Mouse (Mus musculus): ENCODE measurements around the gene Pmf1. TPM values are rescaled to one million over a fixed set of nuclear protein-coding genes. Genes with fewer than 3 reads are reported as not detected.

Pmf1 gene
- total RNA-seq, 2 experiments from 2014 or later = 5.1 to 6.2 TPM

DNA sequence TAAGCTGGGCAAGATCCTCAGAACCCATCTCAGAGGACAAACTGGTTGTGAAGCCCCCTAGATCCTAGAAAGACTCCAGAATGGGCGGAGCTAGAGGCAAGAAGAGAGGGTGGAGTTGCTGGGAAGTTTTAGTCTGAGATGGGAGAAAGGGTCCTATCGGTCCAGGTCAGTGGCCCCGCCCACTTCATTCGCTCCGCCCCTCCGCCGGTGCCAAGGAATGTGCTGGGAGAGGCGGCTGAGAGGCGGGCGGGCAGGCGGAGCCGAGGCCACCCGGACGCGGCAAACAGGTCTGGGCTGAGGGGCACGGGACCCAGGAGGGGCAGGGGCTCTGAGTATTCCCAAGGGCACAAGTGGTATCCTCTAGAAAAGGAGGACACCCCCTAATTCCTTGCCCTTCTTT lies 45.8 kb downstream of the Pmf1 start, which contains the start of gene Paqr6:
Gene Paqr6, plus strand, starts transcription at position 248 of the 400 bp plus-strand sequence.
- no peak for DNase-seq (ENCODE audit: low spot score in 2 of 2)
- intact Hi-C loops (cut with DNase I) = no loop called here

DNA sequence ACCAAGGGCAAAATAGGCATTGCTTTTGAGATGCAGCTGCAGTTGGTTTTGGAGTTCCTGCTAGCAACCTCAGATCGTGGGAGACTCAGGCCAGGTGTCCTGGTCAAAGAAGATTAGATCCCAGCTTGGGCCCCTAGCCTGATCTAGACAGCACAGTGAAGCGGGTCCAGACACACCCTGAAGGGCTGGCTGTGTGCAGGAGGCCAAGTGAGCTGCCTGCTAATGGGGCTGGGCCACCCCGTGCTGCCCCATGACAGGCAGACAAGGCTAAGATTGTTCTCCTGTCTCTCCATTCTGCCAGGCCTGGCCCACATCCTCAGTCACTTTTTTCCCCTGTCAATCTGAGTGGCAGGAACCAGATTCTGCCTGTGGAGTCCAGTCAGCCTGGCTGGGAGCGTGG lies 46.4 kb downstream of the Pmf1 start:
- intact Hi-C loops (cut with DNase I) = no loop called here
- DNase-seq (ENCODE audit: low spot score in 2 of 2) = peak in 1 of 2 experiments; percentile 55

DNA sequence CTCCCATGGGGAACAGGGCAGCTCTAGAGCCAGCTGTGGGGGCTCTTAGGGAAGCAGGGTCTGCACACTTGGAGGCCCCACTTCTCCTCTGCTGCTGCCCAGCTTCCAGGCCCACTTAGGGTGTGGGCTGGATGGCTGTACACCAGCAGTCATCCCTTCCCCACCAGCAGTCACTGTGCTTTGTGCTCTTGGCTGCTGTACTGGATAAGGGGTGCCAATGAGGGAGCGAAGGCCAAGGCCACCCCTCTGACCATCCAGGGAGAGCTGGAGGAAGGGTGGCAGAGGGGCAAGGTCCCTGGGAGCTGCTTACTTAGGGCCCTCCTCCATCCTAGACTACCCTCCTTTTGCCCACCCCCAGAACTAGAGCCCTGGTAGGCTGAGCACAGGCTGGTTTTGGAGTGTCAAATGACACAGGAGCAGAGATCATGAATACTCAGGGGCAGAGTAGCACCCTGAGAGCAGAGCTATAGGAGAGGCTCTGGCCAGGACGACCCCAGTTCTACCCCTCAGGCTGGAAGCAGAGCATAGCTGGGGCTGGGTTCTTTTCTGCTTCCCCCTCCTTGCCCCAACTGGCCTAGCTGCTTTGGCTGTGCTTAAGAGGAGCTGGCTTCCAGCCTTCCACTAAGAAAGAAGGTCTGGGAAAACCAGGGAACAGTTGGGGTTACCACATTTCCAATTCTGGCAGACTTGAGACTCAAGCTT lies 48.4 kb downstream of the Pmf1 start:
- intact Hi-C loops (cut with DNase I) = no loop called here
- DNase-seq (ENCODE audit: low spot score in 2 of 2) = peak in 1 of 2 experiments; percentile 36

DNA sequence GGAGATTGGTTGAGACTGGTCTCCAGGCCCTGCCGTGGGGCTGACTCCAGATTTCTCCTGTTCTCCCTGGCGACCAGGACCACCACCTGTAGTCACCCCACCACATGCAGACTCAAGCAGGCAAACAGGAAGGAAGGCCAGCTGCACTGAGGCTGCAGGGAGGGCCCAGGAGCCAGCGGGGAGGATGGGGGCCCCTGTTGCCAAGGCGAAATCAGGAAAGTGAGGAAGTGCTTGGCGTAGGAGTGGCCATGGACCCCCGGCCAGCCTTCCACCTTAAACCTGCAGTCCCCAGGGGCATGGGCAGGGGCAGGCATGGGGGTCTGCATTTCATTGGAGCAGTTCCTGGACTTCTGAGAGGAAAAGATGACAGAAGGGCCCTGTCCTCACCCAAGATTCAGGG lies 49.0 kb downstream of the Pmf1 start:
- DNase-seq (ENCODE audit: low spot score in 2 of 2) = no peak
- intact Hi-C loops (cut with DNase I) = no loop called here

DNA sequence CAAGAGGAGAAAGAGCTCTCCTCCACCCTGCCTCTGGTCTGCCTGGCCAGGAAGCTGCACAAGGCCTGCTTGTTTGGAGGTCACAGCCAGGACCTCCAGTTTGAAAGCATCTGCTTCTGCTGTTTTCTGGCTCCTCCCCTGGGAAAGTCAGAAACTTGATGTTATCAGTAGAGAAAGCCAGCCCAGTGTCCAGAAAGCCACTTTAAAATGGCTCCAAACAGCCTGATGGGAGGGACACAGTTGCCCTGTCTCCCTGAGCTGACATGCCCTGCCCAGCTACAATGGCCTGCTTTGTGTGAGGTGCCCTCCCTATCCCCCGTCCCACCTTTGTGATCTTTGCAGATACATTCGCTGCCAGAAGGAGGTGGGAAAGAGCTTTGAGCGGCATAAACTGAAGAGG lies 50.1 kb downstream of the Pmf1 start:
- DNase-seq (ENCODE audit: low spot score in 2 of 2) = no peak
- intact Hi-C loops (cut with DNase I) = no loop called here

DNA sequence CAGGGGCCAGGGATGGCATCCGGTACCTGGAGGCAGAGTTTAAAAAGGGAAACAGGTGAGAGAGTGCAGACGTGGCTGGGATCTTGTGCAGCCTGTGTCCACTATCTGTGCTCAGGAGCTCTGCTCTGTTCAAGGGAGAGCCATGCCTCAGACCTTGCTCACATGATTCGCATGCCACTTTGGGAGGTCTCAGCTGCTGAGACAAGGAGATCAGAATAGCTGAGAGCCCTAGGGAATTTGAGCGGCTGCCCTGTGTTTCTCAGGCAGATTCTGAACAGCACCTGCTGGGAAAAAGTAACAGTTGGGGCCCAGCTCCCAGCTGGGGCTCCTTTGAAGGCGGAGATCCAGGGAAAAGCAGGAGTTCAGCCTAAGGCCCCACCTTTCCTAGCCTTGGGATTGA lies 50.5 kb downstream of the Pmf1 start:
- intact Hi-C loops (cut with DNase I) = no loop called here
- DNase-seq (ENCODE audit: low spot score in 2 of 2) = no peak

DNA sequence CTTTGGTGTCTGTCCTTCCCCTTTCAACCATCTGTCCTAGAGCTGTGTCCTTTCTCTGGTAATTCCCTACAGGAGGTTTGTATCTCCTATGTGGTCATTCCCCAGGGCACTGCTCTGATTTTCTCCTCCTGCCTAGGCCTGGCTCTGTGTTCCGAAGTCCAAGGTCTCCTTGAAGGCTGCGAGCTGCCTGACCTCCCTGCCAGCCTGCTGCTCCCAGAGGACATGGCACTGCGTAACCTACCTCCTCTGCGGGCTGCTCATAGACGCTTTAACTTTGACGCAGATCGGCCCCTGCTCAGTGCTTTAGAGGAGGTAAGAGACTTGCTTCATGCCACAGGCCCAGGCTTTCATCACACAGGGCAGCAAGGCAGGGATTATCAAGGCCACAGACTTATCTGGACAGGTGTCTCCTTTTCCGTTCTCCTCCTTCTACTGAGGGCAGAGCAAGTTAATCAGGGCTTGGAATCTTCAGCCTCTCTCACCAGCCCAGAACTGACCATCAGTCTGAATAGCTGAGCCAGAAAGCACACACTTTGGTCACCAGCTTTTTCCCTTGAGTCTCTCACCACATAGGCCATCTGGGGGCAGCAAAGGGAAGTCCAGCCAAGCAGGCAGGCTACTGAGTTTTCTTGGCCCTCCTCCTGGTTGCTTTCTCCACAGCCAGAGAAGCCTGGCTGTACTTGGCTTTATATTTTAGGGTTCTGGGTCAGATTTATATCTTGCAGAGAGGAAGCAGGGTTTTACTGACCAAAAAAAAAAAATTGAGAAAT lies 55.5 kb downstream of the Pmf1 start:
- intact Hi-C loops (cut with DNase I) = no loop called here
- DNase-seq (ENCODE audit: low spot score in 2 of 2) = peak in 1 of 2 experiments; percentile 33

DNA sequence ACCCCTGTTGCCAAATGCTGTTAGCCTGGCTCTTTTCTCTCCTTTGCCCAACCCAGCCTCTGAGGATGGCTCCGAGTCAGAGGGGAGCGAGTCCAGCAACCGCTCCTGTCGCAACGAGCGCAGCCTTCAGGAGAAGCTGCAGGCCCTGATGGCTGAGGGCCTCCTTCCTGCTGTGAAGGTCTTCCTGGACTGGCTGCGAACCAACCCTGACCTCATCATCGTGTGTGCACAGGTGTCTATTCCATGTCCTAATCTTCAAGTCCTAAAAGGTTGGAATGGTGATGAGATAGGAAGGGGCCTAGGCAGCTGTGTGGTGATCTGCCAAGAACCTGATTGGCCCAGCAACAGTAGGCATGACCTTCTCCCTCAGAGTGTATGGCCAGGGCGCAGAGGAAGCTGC lies 57.2 kb downstream of the Pmf1 start:
- DNase-seq (ENCODE audit: low spot score in 2 of 2) = no peak
- intact Hi-C loops (cut with DNase I) = no loop called here

DNA sequence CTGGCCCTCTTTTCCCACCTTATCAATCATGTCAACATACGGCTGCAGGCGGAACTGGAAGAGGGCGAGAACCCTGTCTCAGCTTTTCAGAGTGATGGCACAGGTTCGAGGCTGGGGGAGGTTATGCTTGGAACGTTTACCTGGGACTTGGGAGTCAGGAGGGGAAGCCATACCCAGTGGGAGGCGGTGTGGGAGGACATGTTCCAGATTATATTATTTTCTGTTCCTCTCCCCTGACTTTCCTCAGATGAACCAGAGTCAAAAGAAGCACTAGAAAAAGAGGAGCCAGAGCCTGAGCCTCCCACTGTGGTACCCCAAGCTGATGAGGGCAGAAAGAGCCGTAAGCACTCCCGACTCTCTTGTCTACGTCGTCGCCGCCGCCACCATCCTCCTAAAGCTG lies 59.4 kb downstream of the Pmf1 start:
- intact Hi-C loops (cut with DNase I) = no loop called here
- DNase-seq (ENCODE audit: low spot score in 2 of 2) = no peak

Small RNAs within 50 kb of the gene (microRNA-seq; reads per million reads assigned to microRNA genes)
- gene Mir7011 = 0.99 to 1.0 reads per million in 2 experiments

Other genes with a start within 250 kb of the Pmf1 start
- not detected for gene Rhbg, start 155.6 kb downstream of the Pmf1 start, total RNA-seq (2021)
- under 1 TPM; 0.37 to 0.41 TPM for gene Gm38392, start 123.1 kb downstream of the Pmf1 start, total RNA-seq (2021)
- gene Tsacc, start 113.3 kb downstream of the Pmf1 start, total RNA-seq (2021) = 1 to 10 TPM; 3.5 to 3.7 TPM
- gene Cct3, start 113.2 kb downstream of the Pmf1 start, total RNA-seq (2021) = 100 to 1,000 TPM; 179 to 187 TPM
- gene Glmp, start 85.3 kb downstream of the Pmf1 start, total RNA-seq (2021) = 10 to 100 TPM; 91.0 to 91.4 TPM
- 1 to 10 TPM; 1.2 to 2.6 TPM for gene Tmem79, start 74.2 kb downstream of the Pmf1 start, total RNA-seq (2021)
- 10 to 100 TPM; 68.4 to 77.9 TPM for gene Smg5, start 74.1 kb downstream of the Pmf1 start, total RNA-seq (2021)
- 1 to 10 TPM; 4.9 to 5.2 TPM for gene Paqr6, start 45.7 kb downstream of the Pmf1 start, total RNA-seq (2021)
- 1 to 10 TPM; 1.0 to 1.1 TPM for gene Bglap3, start 37.6 kb downstream of the Pmf1 start, total RNA-seq (2021)
- gene Bglap2, start 31.6 kb downstream of the Pmf1 start, total RNA-seq (2021) = not detected
- gene Bglap, start 25.9 kb downstream of the Pmf1 start, total RNA-seq (2021) = 1 to 10 TPM in 1 of 2 experiments, under 1 TPM in 1; 0.96 to 4.2 TPM
- gene Slc25a44, start 14.8 kb upstream of the Pmf1 start, total RNA-seq (2021) = 10 to 100 TPM; 77.4 to 79.3 TPM
- gene Sema4a, start 50.9 kb upstream of the Pmf1 start, total RNA-seq (2021) = 10 to 100 TPM; 49.2 to 57.9 TPM
- 10 to 100 TPM; 42.1 to 48.7 TPM for gene Lmna, start 99.6 kb upstream of the Pmf1 start, total RNA-seq (2021)
- gene Mex3a, start 122.1 kb upstream of the Pmf1 start, total RNA-seq (2021) = 1 to 10 TPM; 2.8 to 3.0 TPM
- not detected for gene Rab25, start 138.0 kb upstream of the Pmf1 start, total RNA-seq (2021)
- gene Lamtor2, start 142.7 kb upstream of the Pmf1 start, total RNA-seq (2021) = 10 to 100 TPM; 96.9 to 99.5 TPM
- gene Ubqln4, start 143.4 kb upstream of the Pmf1 start, total RNA-seq (2021) = 100 to 1,000 TPM; 128 to 129 TPM
- 100 to 1,000 TPM in 1 of 2 experiments, 10 to 100 TPM in 1; 97.7 to 106 TPM for gene Ssr2, start 165.5 kb upstream of the Pmf1 start, total RNA-seq (2021)
- 100 to 1,000 TPM; 245 to 246 TPM for gene Arhgef2, start 195.6 kb upstream of the Pmf1 start, total RNA-seq (2021)
- not detected for gene Rxfp4, start 242.8 kb upstream of the Pmf1 start, total RNA-seq (2021)